Mouse (Mus musculus): ENCODE data around the gene Abca13. TPM values are rescaled to one million over a fixed set of nuclear protein-coding genes. Genes with fewer than 3 reads are reported as not detected.

Gene Abca13
- polyA plus RNA-seq, 1 experiment, result under 0.01 TPM

DNA sequence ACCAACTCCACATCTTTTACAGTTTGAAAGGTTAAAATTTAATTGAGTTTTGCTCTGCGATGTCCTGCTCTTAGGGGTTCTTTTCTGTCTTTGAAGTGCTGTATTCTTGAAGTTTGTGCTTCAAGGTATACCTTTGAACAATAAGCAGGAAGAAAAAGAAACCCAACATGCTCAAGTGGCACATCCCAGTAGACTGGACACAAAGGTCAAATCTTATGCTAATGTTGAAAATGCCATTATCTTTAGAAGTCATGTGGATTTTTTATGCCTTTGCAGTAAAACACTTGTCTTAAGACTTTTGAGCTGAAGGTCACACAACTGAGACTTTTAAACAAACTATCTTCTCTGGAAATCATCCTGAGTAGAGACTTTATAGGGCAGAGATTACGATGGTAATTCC lies 493.2 kb downstream of the Abca13 start:
- DNase-seq (ENCODE audit: low read depth), result no peak

- no peak for DNase-seq (ENCODE audit: low read depth)
Observed at GRCm38 (mm10) chr11:9705190-9705589, 513.4 kb downstream of the Abca13 start.

DNA sequence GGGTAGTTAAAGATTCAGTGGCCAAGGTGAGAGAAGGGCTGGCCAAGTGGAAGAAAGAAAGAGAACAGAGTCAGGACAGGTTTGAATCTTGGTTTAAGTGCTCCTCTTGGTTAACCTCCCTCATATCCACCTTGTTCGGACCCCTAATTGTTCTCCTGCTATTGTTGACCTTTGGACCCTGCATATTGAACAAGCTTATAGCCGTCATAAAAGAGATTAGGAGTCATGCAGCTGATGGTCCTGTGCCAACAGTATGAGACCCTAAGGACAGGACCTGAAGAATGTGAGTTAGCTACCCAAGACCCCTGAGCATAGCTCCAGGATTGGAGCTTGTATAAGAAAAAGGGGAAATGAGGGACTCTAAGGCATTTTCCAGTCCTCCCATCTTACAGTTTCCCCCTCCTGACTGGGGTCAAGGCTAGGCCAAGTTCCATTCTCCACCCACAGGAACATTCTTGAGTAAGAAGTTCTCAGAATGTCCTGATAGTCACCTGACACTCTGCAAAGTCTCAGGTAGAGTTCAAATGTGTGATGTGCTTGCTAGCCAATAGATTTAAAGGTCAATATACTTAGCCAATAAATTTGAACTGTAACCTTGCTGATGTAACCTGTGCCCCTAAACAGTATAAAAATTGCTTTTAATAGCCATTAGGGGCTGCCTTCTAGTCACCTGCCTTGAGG lies 536.2 kb downstream of the Abca13 start:
- DNase-seq (ENCODE audit: low read depth), result no peak

DNA sequence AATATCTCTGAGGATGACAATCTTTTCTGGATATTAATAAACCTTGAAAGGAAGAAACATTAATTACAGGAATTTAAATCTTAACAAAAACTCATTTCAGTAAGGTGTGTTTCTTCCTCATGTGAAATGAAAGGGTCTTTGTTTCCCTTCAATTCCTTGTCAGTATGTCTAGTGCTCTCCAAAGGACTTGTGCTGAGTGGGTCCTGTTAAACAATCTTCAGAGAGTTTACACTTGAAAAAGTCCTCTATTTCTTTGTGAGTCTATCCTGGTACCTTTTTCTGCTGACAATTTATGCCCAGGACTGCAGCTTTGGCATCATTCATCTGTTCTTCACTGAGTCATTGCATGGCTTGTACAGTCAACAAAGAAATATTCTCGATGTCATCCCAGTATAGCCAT lies 539.6 kb downstream of the Abca13 start:
- no peak for DNase-seq (ENCODE audit: low read depth)

Other genes with a start within 250 kb of the Abca13 start
- gene Pkd1l1, start 218.7 kb upstream of the Abca13 start, polyA plus RNA-seq (2012; rRNA removed), result 0.07 and 3.4 TPM in 2 replicates
- gene Hus1, start 180.8 kb upstream of the Abca13 start, polyA plus RNA-seq (2012; rRNA removed), result 6.1 and 6.8 TPM in 2 replicates
- gene Gm11992, start 143.3 kb upstream of the Abca13 start, polyA plus RNA-seq (2012; rRNA removed), result 0.93 and 1.9 TPM in 2 replicates
- gene Sun3, start 143.0 kb upstream of the Abca13 start, polyA plus RNA-seq (2012; rRNA removed), result 0.20 TPM in 1 of 2 replicates, not detected in the other
- gene Upp1, start 73.8 kb upstream of the Abca13 start, polyA plus RNA-seq (2012; rRNA removed), result 6.7 and 8.5 TPM in 2 replicates